Mouse (Mus musculus) adrenal gland, adult (tissue): ENCODE measurements around the gene Flrt3.

Experiments
- DNase-seq, 2 experiments: peaks; one replicate each; pipeline ENCODE4 v3.0.0; 2022 to 2023; ENCODE audit warnings: low spot score in 1 of 2; ENCODE audit not compliant: inconsistent age in 2 of 2

Gene Flrt3

GRCm38 (mm10) chr2:140653481-140653880 is 17.8 kb downstream of the Flrt3 start:
- no peak for DNase-seq

- no peak for DNase-seq
Measured at GRCm38 (mm10) chr2:140621730-140622337, 49.4 kb downstream of the Flrt3 start.

GRCm38 (mm10) chr2:140615451-140615850 is 55.8 kb downstream of the Flrt3 start:
- no peak for DNase-seq
